Mouse (Mus musculus) small intestine, adult 10 weeks (tissue): ENCODE data around the gene Kcnab1. TPM values are rescaled to one million over a fixed set of nuclear protein-coding genes. Genes with fewer than 3 reads are reported as not detected.

Source experiments
- polyA plus RNA-seq: library from polyadenylated mRNA; stranded (reverse); fragments of 350-450 nt; fragmentation: Illumina TruSeq; extraction: RNeasy Lipid Tissue Mini Kit (QIAGEN cat#74804); gene quantifications from one replicate; pipeline ENCODE4 v1.2.3, GENCODE M21; 2014; ENCODE audit warnings: low replicate concordance

The Kcnab1 gene
- 1.5 TPM for polyA plus RNA-seq

DNA sequence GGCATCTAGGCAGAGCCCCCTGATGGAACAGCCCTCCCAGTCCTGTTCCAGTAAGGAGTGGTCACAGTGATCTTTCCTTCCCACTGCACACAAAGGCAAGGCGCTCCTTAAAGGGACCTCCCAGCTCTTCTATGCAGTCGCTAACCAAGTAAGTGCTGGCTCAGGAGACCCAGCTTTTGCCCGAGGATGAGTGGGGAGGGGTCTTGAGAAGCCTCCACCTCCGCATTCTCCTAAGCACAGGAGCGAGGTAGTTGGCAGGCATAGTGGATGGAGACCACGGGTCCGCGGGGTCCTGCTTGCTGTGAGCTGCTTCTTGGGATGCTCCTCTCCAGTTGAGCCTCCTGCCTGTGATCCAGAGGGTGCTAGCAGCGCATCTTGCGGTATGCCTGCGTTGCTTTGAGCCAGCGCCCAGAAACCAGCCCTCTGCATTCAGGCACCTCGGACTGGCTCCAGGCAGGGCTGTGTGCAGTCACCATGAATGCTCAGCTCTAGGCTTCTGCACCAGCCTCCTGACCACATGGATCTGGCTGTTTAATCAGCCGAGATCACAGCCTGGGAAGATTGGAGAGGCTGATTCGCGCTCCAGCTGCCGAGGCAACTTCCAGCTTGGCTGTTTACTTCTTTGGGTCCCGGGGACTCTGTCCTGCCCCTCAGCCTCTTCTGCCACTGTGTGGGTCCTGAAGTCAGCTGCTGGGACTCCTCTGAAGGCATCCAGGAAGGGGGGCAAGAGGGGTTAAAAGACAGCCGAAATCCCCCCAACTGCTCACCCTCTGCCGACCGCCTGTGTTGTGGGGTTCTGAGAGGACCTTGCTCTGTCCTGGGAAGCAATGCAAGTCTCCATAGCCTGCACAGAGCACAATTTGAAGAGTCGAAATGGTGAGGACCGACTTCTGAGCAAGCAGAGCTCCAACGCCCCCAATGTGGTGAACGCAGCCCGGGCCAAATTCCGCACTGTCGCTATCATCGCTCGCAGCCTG lies at the start of gene Kcnab1:
Kcnab1 (plus strand) TSS at position 440 of the 977 bp plus-strand sequence.

DNA sequence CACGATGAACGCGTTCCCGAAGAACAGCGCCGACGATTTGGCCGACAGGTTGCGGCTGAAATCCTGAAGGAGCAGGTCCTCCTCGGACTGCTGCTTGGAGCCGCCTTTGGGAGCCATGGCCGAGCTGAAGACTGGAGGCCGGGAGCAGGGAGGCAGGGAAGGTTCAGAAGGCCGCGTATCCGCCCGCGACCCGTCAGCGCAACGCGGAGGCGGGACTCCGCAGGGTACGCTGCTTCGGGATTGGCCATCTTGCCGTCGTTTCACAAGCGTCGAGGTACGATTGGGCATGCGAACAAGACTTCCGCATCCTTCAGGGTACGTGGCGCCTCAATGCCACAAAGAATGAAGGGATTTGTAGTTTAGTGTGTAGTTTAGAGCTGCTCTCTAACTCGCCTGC lies 283.2 kb downstream of the Kcnab1 start, which contains the start of gene Ssr3:
Ssr3 (minus strand) TSS at position 203 of the 397 bp plus-strand sequence.

